Mouse (Mus musculus): ENCODE data around the gene Mlh1.

GRCm38 (mm10) chr9:111289294-111289831, 17.8 kb upstream of the Mlh1 start:
- TF ChIP-seq CTCF (IDR thresholded peaks at IDR 0.05; ENCODE audit: insufficient read depth, low read depth, low read length) (no peak), POLR2A (IDR thresholded peaks at IDR 0.05; ENCODE audit: insufficient read depth, low read depth, low read length) (no peak)

Data from olfactory bulb, adult 2 months (tissue).